Mouse (Mus musculus) heart, embryonic 15.5 days (tissue): Measurements from ENCODE around the gene Tbc1d13. TPM values are rescaled to one million over a fixed set of nuclear protein-coding genes. Genes with fewer than 3 reads are reported as not detected.
"Not testable (repeated sequence)": the region's sequence is repeated elsewhere in the genome, so short reads cannot be mapped to it uniquely, and the experiment has no call there.

Experiments
- ATAC-seq: fragments of 200-750 bp; cut with Nextera tagmentation; replicated peaks from 2 replicates; pipeline ENCODE4 v1.8.0; 2017; ENCODE audit warnings: low read depth, moderate TSS enrichment; ENCODE audit not compliant: insufficient number of reproducible peaks, insufficient read depth, low FRiP score
- H3K27ac ChIP-seq: fragments of 300-500 bp; sonication (generic); 2 replicates; pipeline ENCODE4 v1.5.1; 2015; ENCODE audit warnings: mild to moderate bottlenecking, inconsistent platforms
- H3K27me3 ChIP-seq: fragments of 300-500 bp; sonication (generic); 2 replicates; pipeline ENCODE4 v1.6.1; 2015; ENCODE audit warnings: inconsistent platforms
- H3K36me3 ChIP-seq: fragments of 300-500 bp; sonication (generic); 2 replicates; pipeline ENCODE4 v1.6.1; 2015; ENCODE audit warnings: mild to moderate bottlenecking, inconsistent platforms
- H3K4me1 ChIP-seq: fragments of 300-500 bp; sonication (generic); replicated peaks from 2 replicates; pipeline ENCODE4 v1.6.1; 2015; ENCODE audit warnings: inconsistent platforms
- H3K4me2 ChIP-seq: fragments of 300-500 bp; sonication (generic); 2 replicates; pipeline ENCODE4 v1.6.1; 2015; ENCODE audit warnings: inconsistent platforms, mild to moderate bottlenecking, moderate library complexity
- H3K4me3 ChIP-seq: fragments of 300-500 bp; sonication (generic); 2 replicates; pipeline ENCODE4 v1.5.1; 2015; ENCODE audit warnings: mild to moderate bottlenecking, inconsistent platforms
- H3K9ac ChIP-seq: fragments of 300-500 bp; sonication (generic); 2 replicates; pipeline ENCODE4 v1.6.1; 2015; ENCODE audit warnings: mild to moderate bottlenecking, inconsistent platforms
- H3K9me3 ChIP-seq: fragments of 300-500 bp; sonication (generic); replicated peaks from 2 replicates; pipeline ENCODE4 v1.6.1; 2016; ENCODE audit warnings: inconsistent platforms
- WGBS: fragments of 180-500 bp; shearing (Covaris S2); methylation state at CpG from one replicate; pipeline ENCODE4 v1.1.7; 2015; ENCODE audit warnings: mixed read lengths; 5-methylcytosine and 5-hydroxymethylcytosine counted together
- polyA plus RNA-seq: library from polyadenylated mRNA; unstranded; fragments of >200 nt; fragmentation: Nextera tagmentation; extraction: Ambion mirVana; gene quantifications from 2 replicates; pipeline ENCODE4 v1.2.1, GENCODE M21; 2015

Tbc1d13 gene
- polyA plus RNA-seq, 1 experiment from 2014 or later: 5.6 TPM

- peaks cover 14% of the 10 kb centered on the region for H3K4me1 ChIP-seq
- ATAC-seq, H3K9ac ChIP-seq, H3K9me3 ChIP-seq, H3K27me3 ChIP-seq, H3K27ac ChIP-seq: not testable (repeated sequence)
- peaks cover 25% of the 10 kb centered on the region for H3K36me3 ChIP-seq
- H3K4me2 ChIP-seq: peak overlapping the region; percentile 83
- peak overlapping the region; percentile 69 for H3K4me3 ChIP-seq
- 43% methylated on average over 7 of the region's 7 CpGs for WGBS
These were observed 45.2 kb downstream of the Tbc1d13 start for GRCm38 (mm10) chr2:30178711-30179110.

- Histone ChIP-seq H3K9ac (no peak overlapping the region), H3K9me3 (no peaks in the 10 kb centered on the region), H3K4me3 (no peak overlapping the region), H3K4me2 (no peak overlapping the region), H3K27ac (no peak overlapping the region), H3K27me3 (no peaks in the 10 kb centered on the region), H3K36me3 (peaks cover 6% of the 10 kb centered on the region; the same call in 1 of the 2 replicates), H3K4me1 (peaks cover 9% of the 10 kb centered on the region)
- WGBS: 91% methylated on average over 2 of the region's 2 CpGs
- ATAC-seq: no peak
These were observed 48.9 kb downstream of the Tbc1d13 start for GRCm38 (mm10) chr2:30182424-30182823.

- Histone ChIP-seq H3K4me1 (0 out of 2 replicates have a peak, but pooled peaks cover 2% of the 10 kb centered on the region), H3K27me3 (no peaks in the 10 kb centered on the region), H3K9me3 (no peaks in the 10 kb centered on the region), H3K9ac (no peak overlapping the region), H3K4me3 (no peak overlapping the region), H3K36me3 (peaks cover 6% of the 10 kb centered on the region; the same call in 1 of the 2 replicates), H3K4me2 (no peak overlapping the region), H3K27ac (no peak overlapping the region)
- WGBS: 67% methylated on average over 3 of the region's 3 CpGs
- ATAC-seq: no peak
These were observed 50.2 kb downstream of the Tbc1d13 start for GRCm38 (mm10) chr2:30183721-30184120.

GRCm38 (mm10) chr2:30185276-30185675 is 51.7 kb downstream of the Tbc1d13 start:
- no peaks in the 10 kb centered on the region for H3K27me3 ChIP-seq
- H3K4me1 ChIP-seq: 0 out of 2 replicates have a peak, but pooled peaks cover 2% of the 10 kb centered on the region
- WGBS: 81% methylated on average over 6 of the region's 6 CpGs
- H3K9ac ChIP-seq: no peak overlapping the region
- no peak for ATAC-seq
- H3K36me3 ChIP-seq: peaks cover 6% of the 10 kb centered on the region; the same call in 1 of the 2 replicates
- no peak overlapping the region for H3K4me3 ChIP-seq
- H3K27ac ChIP-seq: no peak overlapping the region
- no peak overlapping the region for H3K4me2 ChIP-seq
- no peaks in the 10 kb centered on the region for H3K9me3 ChIP-seq

- 75% methylated on average over 3 of the region's 3 CpGs for whole genome bisulfite sequencing
- Histone ChIP-seq H3K36me3 (peaks cover 6% of the 10 kb centered on the region; the same call in 1 of the 2 replicates), H3K4me2 (no peak overlapping the region), H3K27ac (no peak overlapping the region), H3K27me3 (no peaks in the 10 kb centered on the region), H3K9ac (no peak overlapping the region), H3K4me3 (no peak overlapping the region), H3K4me1 (0 out of 2 replicates have a peak, but pooled peaks cover 2% of the 10 kb centered on the region), H3K9me3 (no peaks in the 10 kb centered on the region)
- no peak for ATAC-seq
These were observed 52.1 kb downstream of the Tbc1d13 start for GRCm38 (mm10) chr2:30185681-30186080.

- 88% methylated on average over 12 of the region's 12 CpGs for WGBS
- ATAC-seq: no peak
- no peaks in the 10 kb centered on the region for H3K36me3 ChIP-seq
These were observed 58.4 kb downstream of the Tbc1d13 start for GRCm38 (mm10) chr2:30191790-30192580.

GRCm38 (mm10) chr2:30194656-30195055 is 61.1 kb downstream of the Tbc1d13 start:
- Histone ChIP-seq H3K4me1 (peaks cover 3% of the 10 kb centered on the region; the same call in 1 of the 2 replicates), H3K9me3 (no peaks in the 10 kb centered on the region), H3K36me3 (no peaks in the 10 kb centered on the region), H3K27me3 (no peaks in the 10 kb centered on the region), H3K27ac (no peak overlapping the region), H3K4me2 (no peak overlapping the region), H3K9ac (no peak overlapping the region), H3K4me3 (no peak overlapping the region)
- WGBS: 74% methylated on average over 3 of the region's 3 CpGs
- ATAC-seq: no peak

More at GRCm38 (mm10) chr2:30191790-30192580, 58.4 kb downstream of the Tbc1d13 start:
- H3K27ac ChIP-seq: no peak overlapping the region
- no peaks in the 10 kb centered on the region for H3K4me1 ChIP-seq
- H3K27me3 ChIP-seq: no peaks in the 10 kb centered on the region
- H3K4me2 ChIP-seq: no peak overlapping the region
- no peak overlapping the region for H3K4me3 ChIP-seq
- no peak overlapping the region for H3K9ac ChIP-seq
- no peaks in the 10 kb centered on the region for H3K9me3 ChIP-seq

- WGBS: 63% methylated on average over 4 of the region's 4 CpGs
- Histone ChIP-seq H3K4me1 (peaks cover 11% of the 10 kb centered on the region), H3K9ac (no peak overlapping the region)
These were observed 64.5 kb downstream of the Tbc1d13 start for GRCm38 (mm10) chr2:30198021-30198420.

GRCm38 (mm10) chr2:30199984-30200383 is 66.4 kb downstream of the Tbc1d13 start:
- H3K4me3 ChIP-seq: no peak overlapping the region
- no peak overlapping the region for H3K9ac ChIP-seq
- H3K4me2 ChIP-seq: no peak overlapping the region
- no peak overlapping the region for H3K27ac ChIP-seq
- no peaks in the 10 kb centered on the region for H3K9me3 ChIP-seq
- no peak for ATAC-seq
- H3K4me1 ChIP-seq: peaks cover 19% of the 10 kb centered on the region
- no peaks in the 10 kb centered on the region for H3K36me3 ChIP-seq
- WGBS: 36% methylated on average over 1 of the region's 1 CpGs
- H3K27me3 ChIP-seq: no peaks in the 10 kb centered on the region

More at GRCm38 (mm10) chr2:30198021-30198420, 64.5 kb downstream of the Tbc1d13 start:
- Histone ChIP-seq H3K4me2 (no peak overlapping the region), H3K27ac (no peak overlapping the region), H3K4me3 (no peak overlapping the region), H3K27me3 (no peaks in the 10 kb centered on the region), H3K9me3 (no peaks in the 10 kb centered on the region), H3K36me3 (no peaks in the 10 kb centered on the region)
- no peak for ATAC-seq

- H3K36me3 ChIP-seq: no peaks in the 10 kb centered on the region
- H3K4me3 ChIP-seq: no peak overlapping the region
- H3K9me3 ChIP-seq: no peaks in the 10 kb centered on the region
- peak overlapping the region; percentile 40; the same call in 1 of the 2 replicates for H3K27ac ChIP-seq
- H3K4me2 ChIP-seq: no peak overlapping the region
- no peak for ATAC-seq
- no peaks in the 10 kb centered on the region for H3K27me3 ChIP-seq
- 43% methylated on average over 5 of the region's 5 CpGs for WGBS
- H3K9ac ChIP-seq: no peak overlapping the region
- H3K4me1 ChIP-seq: peaks cover 19% of the 10 kb centered on the region
These were observed 66.9 kb downstream of the Tbc1d13 start for GRCm38 (mm10) chr2:30200388-30200925.
